Mouse (Mus musculus) retina, postnatal 1 day (tissue): ENCODE measurements around the gene Hsd17b6.
A peak's percentile ranks its signal among the peaks of the same experiment; 100 is the strongest.

Experiments used
- DNase-seq: peaks from one replicate; pipeline ENCODE4 v3.0.0-alpha.2; 2012

Hsd17b6 gene

GRCm38 (mm10) chr10:128004918-128005317, 2.5 kb downstream of the Hsd17b6 start:
- no peak for DNase-seq

GRCm38 (mm10) chr10:128003281-128003801, 4.1 kb downstream of the Hsd17b6 start:
- no peak for DNase-seq

- no peak for DNase-seq
Measured at GRCm38 (mm10) chr10:127998260-127998659, 9.2 kb downstream of the Hsd17b6 start.

GRCm38 (mm10) chr10:127996690-127997089, 10.7 kb downstream of the Hsd17b6 start:
- no peak for DNase-seq

- peak; percentile 52 for DNase-seq
Measured at GRCm38 (mm10) chr10:127985601-127986000, 21.8 kb downstream of the Hsd17b6 start.

GRCm38 (mm10) chr10:127984650-127985049, 22.8 kb downstream of the Hsd17b6 start:
- DNase-seq: no peak

- DNase-seq: peak; percentile 58
Measured at GRCm38 (mm10) chr10:127975503-127975902, 31.9 kb downstream of the Hsd17b6 start.

GRCm38 (mm10) chr10:127974062-127974461, 33.3 kb downstream of the Hsd17b6 start:
- no peak for DNase-seq

- no peak for DNase-seq
Measured at GRCm38 (mm10) chr10:127971135-127971534, 36.3 kb downstream of the Hsd17b6 start.

GRCm38 (mm10) chr10:127970359-127970831, 37.0 kb downstream of the Hsd17b6 start:
- DNase-seq: no peak

- DNase-seq: no peak
Measured at GRCm38 (mm10) chr10:127969820-127970219, 37.6 kb downstream of the Hsd17b6 start.

- no peak for DNase-seq
Measured at GRCm38 (mm10) chr10:127966506-127966905, 40.9 kb downstream of the Hsd17b6 start.

GRCm38 (mm10) chr10:127964004-127964403, 43.4 kb downstream of the Hsd17b6 start:
- no peak for DNase-seq

- DNase-seq: no peak
Measured at GRCm38 (mm10) chr10:127962451-127962850, 45.0 kb downstream of the Hsd17b6 start.

GRCm38 (mm10) chr10:127959161-127959679, 48.2 kb downstream of the Hsd17b6 start:
- no peak for DNase-seq

- DNase-seq: peak; percentile 79
Measured at GRCm38 (mm10) chr10:127956168-127956816, 51.1 kb downstream of the Hsd17b6 start.

- no peak for DNase-seq
Measured at GRCm38 (mm10) chr10:127955034-127955433, 52.4 kb downstream of the Hsd17b6 start.

- DNase-seq: no peak
Measured at GRCm38 (mm10) chr10:127951821-127952220, 55.6 kb downstream of the Hsd17b6 start.

- no peak for DNase-seq
Measured at GRCm38 (mm10) chr10:127951390-127951789, 56.0 kb downstream of the Hsd17b6 start.

- DNase-seq: no peak
Measured at GRCm38 (mm10) chr10:127949596-127950130, 57.7 kb downstream of the Hsd17b6 start.

- DNase-seq: peak; percentile 82
Measured at GRCm38 (mm10) chr10:127945432-127946064, 61.9 kb downstream of the Hsd17b6 start.
